Mouse (Mus musculus) cortical plate, adult 2 months (tissue): ENCODE data around the gene Rpa1.

Experiments used
- CTCF ChIP-seq: fragments of 200-500 bp; IDR thresholded peaks from 2 replicates; pipeline ENCODE4 v1.5.1; 2011; ENCODE audit warnings: mild to moderate bottlenecking, control low read depth, low read length; ENCODE audit not compliant: insufficient read depth; ENCODE audit errors: extremely low read depth
- POLR2A ChIP-seq: fragments of 200-500 bp; IDR thresholded peaks from 2 replicates; pipeline ENCODE4 v1.6.1; 2011; ENCODE audit warnings: mild to moderate bottlenecking, low read length, control low read depth; ENCODE audit not compliant: insufficient read depth; ENCODE audit errors: extremely low read depth

DNA sequence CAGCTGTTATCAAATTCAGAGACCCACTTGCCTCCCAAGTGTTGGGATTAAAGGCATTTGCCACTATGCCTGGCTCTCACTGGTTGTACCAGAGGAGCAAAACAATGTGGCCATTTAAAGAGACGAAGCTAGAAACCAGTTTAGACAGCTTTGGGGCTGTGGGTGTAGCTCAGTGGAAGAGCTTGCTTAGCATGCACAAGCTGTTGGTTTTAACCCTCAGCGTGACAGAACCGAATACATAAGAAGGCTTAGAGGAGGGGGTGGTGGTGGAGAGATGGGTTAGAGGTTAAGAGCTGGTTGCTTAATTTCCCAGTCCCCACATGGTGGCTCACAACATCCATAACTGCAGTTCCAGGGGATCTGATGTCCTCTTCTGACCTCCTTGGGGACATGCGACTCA lies 39.5 kb downstream of the Rpa1 start:
- no peak for TF ChIP-seq CTCF
- TF ChIP-seq POLR2A = no peak
